Mouse (Mus musculus): Measurements from ENCODE around the gene Rras2. TPM values are rescaled to one million over a fixed set of nuclear protein-coding genes. Genes with fewer than 3 reads are reported as not detected.

Rras2 gene
- total and polyA plus RNA-seq, 2 experiments from 2014 or later, result 34.4 to 56.6 TPM

- DNase-seq, result no peak
These were observed 112.1 kb downstream of the Rras2 start for GRCm38 (mm10) chr7:114005499-114005898.

GRCm38 (mm10) chr7:114004171-114004570 lies 113.4 kb downstream of the Rras2 start:
- no peak for TF ChIP-seq CTCF (IDR thresholded peaks at IDR 0.05; ENCODE audit: low read depth)
- H3K9ac ChIP-seq, result no peak overlapping the region
- H3K9me3 ChIP-seq (ENCODE audit: low read length), result no peaks in the 10 kb centered on the region
- H3K4me1 ChIP-seq (ENCODE audit: insufficient read depth), result 0 out of 2 replicates have a peak, but pooled peaks cover 3% of the 10 kb centered on the region
- DNase-seq, result no peak
- H3K36me3 ChIP-seq (ENCODE audit: insufficient read depth), result no peaks in the 10 kb centered on the region
- WGBS, result 8% methylated on average over 5 of the region's 5 CpGs
- no peak overlapping the region for H3K27ac ChIP-seq (ENCODE audit: low read depth, low read length)
- ATAC-seq, result peak; percentile 40; the same call in 1 of the 2 replicates
- no peak overlapping the region for H3K4me2 ChIP-seq (ENCODE audit: low read depth)
- H3K4me3 ChIP-seq (ENCODE audit: low read depth, low read length), result no peak overlapping the region
- H3K27me3 ChIP-seq (ENCODE audit: insufficient read depth, low read length), result no peaks in the 10 kb centered on the region

More at GRCm38 (mm10) chr7:114005499-114005898, 112.1 kb downstream of the Rras2 start:
- no peak overlapping the region for H3K4me3 ChIP-seq (ENCODE audit: low read depth, low read length)
- WGBS, result 43% methylated on average over 5 of the region's 5 CpGs
- H3K27ac ChIP-seq (ENCODE audit: low read depth, low read length), result no peak overlapping the region
- H3K4me2 ChIP-seq (ENCODE audit: low read depth), result no peak overlapping the region
- H3K36me3 ChIP-seq (ENCODE audit: insufficient read depth), result no peaks in the 10 kb centered on the region
- H3K9me3 ChIP-seq (ENCODE audit: low read length), result no peaks in the 10 kb centered on the region
- H3K9ac ChIP-seq, result no peak overlapping the region
- no peak for TF ChIP-seq CTCF (IDR thresholded peaks at IDR 0.05; ENCODE audit: low read depth)
- ATAC-seq, result no peak
- H3K27me3 ChIP-seq (ENCODE audit: insufficient read depth, low read length), result no peaks in the 10 kb centered on the region
- 0 out of 2 replicates have a peak, but pooled peaks cover 3% of the 10 kb centered on the region for H3K4me1 ChIP-seq (ENCODE audit: insufficient read depth)

GRCm38 (mm10) chr7:113997675-113998354 lies 119.8 kb downstream of the Rras2 start:
- no peak for DNase-seq
- ATAC-seq, result no peak
- Histone ChIP-seq H3K27ac (ENCODE audit: low read depth, low read length) (no peak overlapping the region), H3K4me2 (ENCODE audit: low read depth) (no peak overlapping the region), H3K9ac (no peak overlapping the region), H3K27me3 (ENCODE audit: insufficient read depth, low read length) (no peaks in the 10 kb centered on the region), H3K4me1 (ENCODE audit: insufficient read depth) (no peaks in the 10 kb centered on the region), H3K36me3 (ENCODE audit: insufficient read depth) (no peaks in the 10 kb centered on the region), H3K9me3 (ENCODE audit: low read length) (no peaks in the 10 kb centered on the region), H3K4me3 (ENCODE audit: low read depth, low read length) (no peak overlapping the region)
- WGBS, result 86% methylated on average over 7 of the region's 7 CpGs
- TF ChIP-seq CTCF (IDR thresholded peaks at IDR 0.05; ENCODE audit: low read depth), result no peak

Other genes starting within 250 kb of the Rras2 start
- 68.2 and 70.2 TPM in 2 replicates for gene Copb1, start 136.9 kb upstream of the Rras2 start, total RNA-seq (2014; rRNA removed)
- gene Copb1, start 136.9 kb upstream of the Rras2 start, polyA plus RNA-seq (2015; fragmentation: Nextera tagmentation; extraction: Ambion mirVana), result 65.0 and 67.3 TPM in 2 replicates
- 212 and 266 TPM in 2 replicates for gene Psma1, start 158.3 kb upstream of the Rras2 start, total RNA-seq (2014; rRNA removed)
- 357 and 391 TPM in 2 replicates for gene Psma1, start 158.3 kb upstream of the Rras2 start, polyA plus RNA-seq (2015; fragmentation: Nextera tagmentation; extraction: Ambion mirVana)